Mouse (Mus musculus) common myeloid progenitor, adult 5-6 weeks (primary cell): ENCODE results near the gene Tnfrsf21. TPM values are rescaled to one million over a fixed set of nuclear protein-coding genes. Genes with fewer than 3 reads are reported as not detected.
A peak's percentile ranks its signal among the peaks of the same experiment; 100 is the strongest.

Experiments
- ATAC-seq: replicated peaks from 2 replicates; pipeline ENCODE4 v1.8.0; 2016; ENCODE audit warnings: low read depth, mild to moderate bottlenecking, moderate TSS enrichment, inconsistent platforms; ENCODE audit not compliant: poor library complexity, severe bottlenecking
- total RNA-seq: library from RNA; stranded (forward); fragments of 200-1000, 187-1606 nt; gene quantifications from 2 replicates; pipeline ENCODE4 v1.2.3, GENCODE M21; 2017

The Tnfrsf21 gene
- total RNA-seq, result 39.2 and 49.5 TPM in 2 replicates

DNA sequence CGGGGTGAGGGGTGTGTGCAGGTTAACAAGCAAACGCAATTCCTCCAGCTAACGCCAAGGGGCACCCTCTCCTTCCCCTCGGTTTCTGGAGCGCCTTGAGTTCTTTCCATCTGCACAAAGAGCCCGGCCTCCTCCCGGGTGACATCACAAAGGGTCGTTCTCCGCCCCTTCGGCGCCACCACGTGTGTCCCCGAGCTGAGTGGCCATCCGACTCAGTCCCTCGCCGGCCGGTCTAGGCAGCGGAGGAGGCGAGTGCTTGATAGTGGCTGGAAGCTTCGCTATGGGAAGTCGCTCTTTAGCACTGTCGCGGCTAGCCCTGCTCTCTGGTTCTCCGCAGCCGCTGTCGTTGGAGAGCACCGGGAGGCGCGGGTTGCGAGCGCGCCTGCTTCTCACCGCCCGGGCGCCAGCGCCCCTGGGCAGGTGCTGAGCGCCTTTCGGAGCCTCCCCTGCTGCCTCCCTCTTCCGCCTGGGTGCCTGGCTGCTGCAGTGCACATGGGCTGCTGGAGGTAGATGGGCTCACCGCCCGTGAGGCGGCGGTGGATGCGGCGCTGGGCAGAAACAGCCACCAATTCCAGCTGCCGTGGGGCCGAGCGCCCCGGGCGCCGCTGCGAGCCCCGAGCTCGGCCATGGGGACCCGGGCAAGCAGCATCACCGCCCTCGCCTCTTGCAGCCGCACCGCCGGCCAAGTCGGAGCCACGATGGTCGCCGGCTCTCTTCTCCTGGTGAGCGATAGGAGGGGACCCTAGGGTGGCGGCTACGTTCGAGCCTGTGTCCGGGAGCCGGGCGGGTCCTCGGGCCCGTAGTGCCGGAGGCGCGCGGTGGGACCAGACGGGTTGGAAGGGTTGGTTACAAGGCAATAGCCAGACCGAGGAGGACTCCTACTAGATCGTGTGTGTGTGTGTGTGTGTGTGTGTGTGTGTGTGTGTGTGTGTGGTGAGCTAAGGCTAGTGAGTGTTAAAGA, at the start of gene Tnfrsf21:
TSS of gene Tnfrsf21 (plus strand) at position 185 of the 961 bp plus-strand sequence.
- ATAC-seq, result peak; percentile 86

GRCm38 (mm10) chr17:42968174-42968573, 48.2 kb upstream of the Tnfrsf21 start:
- no peak for ATAC-seq

DNA sequence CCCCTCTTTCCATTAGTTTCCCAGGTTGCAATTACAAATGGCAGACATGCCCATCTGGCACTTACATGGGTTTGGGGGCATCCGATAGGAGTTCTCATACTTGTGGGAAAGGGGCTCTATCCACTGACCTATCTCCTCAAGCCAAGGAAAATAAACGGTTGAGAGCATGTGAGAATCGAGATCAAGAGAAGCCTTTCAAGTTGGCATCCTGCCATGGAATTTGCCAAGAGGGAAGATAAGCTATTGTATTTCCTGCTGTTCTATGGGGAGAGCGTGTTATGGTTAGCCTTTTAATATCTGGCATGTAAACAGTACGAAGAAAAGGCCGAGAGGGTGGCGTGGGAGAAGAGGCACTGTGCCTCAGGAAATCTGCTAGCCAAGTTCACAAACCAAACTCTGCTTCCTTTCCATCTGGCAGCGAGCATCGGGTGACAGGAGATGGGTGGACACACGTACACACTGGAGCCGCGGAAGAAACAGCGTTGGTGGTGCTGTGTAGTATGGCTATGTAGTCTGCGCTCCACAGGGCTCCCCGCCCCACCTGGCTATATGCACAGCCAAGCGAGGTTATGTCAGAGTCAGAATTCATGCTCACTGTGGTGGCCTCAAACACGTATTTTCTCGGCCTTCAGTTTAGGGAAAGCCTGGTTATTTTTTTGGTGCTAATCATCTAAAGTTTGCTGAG, 40.9 kb upstream of the Tnfrsf21 start:
- peak; percentile 71 for ATAC-seq

DNA sequence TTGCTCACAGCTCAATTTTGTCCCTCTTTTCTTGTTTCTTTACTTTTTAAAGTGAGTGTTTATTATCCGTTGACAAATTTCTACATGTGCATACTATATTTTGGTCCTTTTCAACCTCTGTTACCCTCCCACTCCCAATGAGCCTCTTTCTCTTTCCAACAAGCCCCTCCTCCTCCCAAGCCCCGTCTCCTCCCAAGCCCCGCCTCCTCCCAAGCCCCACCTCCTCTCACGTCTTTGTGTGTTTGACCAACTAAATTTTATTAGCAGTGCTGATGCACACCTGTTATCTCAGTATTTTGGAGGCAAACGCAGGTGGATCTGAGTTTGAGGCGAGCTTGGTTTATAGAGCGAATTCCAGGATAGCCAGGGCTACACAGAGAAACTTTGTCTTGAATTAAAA, 38.6 kb upstream of the Tnfrsf21 start:
- ATAC-seq, result no peak

GRCm38 (mm10) chr17:42978345-42978744, 38.0 kb upstream of the Tnfrsf21 start:
- peak; percentile 60; the same call in 1 of the 2 replicates for ATAC-seq

DNA sequence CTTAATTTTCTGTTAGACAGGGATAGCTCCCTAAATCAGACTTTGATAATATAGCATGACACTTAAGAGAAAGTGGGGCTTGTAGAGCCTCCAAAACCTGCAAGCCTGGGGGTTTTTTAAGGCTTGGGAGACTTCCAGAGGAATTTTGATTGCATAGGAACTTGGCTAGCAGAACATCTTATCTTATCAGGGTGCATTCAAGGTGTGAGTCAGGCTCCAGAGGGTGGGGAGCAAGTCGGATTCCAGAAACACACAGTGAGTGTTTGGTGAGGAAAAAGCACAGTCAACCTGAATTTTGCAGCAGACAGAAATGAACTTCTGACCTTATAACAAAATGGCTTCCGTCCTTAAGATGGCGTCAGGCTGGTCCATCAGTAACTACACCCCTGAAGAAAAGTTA, 34.5 kb upstream of the Tnfrsf21 start:
- no peak for ATAC-seq

DNA sequence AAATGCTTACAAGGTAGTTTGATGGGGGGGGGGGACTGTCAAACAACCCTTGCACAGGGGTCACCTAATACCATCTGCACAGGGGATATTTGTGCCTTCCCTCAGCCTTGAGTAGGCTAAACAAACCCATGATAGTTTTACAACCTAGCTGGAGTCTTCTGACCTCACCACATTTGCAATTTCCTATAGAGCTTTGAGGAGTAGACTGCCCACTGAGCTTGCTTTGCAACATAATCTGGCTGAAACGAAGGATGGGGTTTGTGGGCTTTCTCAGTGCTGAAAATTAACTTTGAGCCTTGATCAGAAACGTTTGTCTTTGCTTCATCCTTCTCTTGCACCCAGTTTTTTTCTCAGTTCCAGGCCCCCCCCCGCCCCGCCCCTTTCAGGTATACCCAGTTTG, 33.8 kb upstream of the Tnfrsf21 start:
- no peak for ATAC-seq

DNA sequence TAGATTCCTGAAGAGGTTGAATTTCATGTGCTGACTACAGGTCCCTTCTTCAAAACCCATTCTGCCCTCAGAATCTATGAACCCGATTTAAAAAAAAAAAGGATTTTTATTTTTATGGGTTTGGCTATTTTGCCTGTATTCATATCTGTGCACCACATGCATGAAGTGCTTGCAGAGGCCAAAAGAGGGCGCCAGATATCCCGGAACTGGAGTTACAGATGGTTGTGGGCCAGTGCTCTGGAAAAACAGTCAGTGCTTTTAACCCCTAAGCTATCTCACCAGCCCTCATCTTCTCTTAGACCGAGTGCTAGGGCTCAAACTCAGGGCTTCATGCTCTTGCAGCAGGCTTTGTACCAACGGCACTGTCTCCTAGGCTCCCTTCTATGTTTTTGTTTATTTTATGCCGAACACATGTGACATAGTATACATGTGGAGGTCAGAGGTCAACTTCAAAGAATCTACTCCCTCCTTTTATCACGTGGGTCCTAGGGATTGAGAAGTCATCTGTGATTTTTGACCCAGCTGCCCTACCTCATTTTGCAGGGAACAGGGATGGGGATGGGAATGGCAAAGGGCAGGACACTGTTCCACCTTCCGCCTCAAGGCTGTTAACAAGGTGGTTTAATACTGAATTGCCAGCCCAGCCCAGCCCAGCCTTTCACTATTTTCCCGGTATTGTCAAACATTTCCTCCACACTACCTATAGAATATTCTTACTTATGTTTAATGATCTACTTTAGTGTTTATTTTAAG, 30.3 kb upstream of the Tnfrsf21 start:
- peak; percentile 82 for ATAC-seq

DNA sequence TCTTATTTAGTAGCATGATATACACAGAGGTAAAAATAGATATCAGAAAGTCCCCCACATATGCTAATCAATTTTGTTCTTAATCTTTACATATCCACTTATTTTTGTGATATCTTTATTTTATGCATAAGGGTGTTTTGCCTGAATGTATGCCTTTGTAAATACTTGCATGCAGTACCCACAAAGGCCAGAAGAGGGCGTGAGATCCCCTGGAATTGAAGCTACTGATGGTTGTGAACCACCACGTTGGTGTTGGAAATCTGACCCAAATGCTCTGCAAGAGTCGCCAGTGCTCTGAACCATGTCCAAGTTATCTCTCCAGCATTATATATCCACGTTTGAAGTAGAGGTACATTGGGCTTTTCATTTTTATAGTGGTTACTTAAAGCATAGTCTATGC, 28.7 kb upstream of the Tnfrsf21 start:
- no peak for ATAC-seq

- peak; percentile 51 for ATAC-seq
These were observed 26.4 kb upstream of the Tnfrsf21 start for GRCm38 (mm10) chr17:42989981-42990380.

DNA sequence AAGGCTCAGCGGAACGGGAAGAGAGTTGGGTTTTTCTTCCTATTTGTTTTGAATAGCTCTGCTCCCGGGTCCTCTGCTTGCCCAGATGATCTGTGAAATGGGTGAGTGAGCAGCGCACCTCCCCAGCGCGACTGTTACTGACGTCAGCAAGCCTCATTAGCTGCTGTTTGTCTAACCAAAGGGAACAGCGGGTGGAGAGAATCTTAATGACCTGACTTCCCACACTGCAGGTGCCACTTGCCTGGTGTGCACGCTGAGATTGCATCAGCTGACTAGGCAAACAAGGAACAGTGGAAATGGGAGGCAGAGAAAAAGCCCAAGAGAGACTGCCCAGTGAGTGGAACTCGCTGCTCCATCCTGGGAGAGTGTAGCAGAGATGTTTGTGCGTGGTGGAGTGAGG, 25.2 kb upstream of the Tnfrsf21 start:
- ATAC-seq, result no peak

GRCm38 (mm10) chr17:42999446-42999977, 16.8 kb upstream of the Tnfrsf21 start:
- ATAC-seq, result peak; percentile 66

DNA sequence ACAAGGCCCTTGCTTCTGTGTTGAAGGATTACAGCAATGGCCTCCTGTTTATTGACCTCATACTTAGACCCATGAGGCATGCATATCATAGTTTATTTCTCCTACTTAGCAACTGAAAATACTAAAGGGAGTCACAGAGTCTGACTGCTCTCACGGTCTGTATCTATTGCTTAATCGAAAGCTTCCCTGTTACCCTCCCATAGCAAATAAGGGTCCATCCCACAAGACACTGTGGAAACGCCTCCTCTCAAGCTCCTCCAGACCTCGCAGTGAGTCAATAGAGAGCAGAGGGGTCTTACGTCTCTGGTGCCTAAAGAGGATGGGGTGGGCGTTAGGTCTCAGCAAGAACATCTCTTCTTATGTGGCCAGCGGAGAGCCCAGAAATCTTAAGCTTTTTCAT, 15.8 kb upstream of the Tnfrsf21 start:
- 0 out of 2 replicates have a peak, but pooled peaks have one; percentile 26 for ATAC-seq

DNA sequence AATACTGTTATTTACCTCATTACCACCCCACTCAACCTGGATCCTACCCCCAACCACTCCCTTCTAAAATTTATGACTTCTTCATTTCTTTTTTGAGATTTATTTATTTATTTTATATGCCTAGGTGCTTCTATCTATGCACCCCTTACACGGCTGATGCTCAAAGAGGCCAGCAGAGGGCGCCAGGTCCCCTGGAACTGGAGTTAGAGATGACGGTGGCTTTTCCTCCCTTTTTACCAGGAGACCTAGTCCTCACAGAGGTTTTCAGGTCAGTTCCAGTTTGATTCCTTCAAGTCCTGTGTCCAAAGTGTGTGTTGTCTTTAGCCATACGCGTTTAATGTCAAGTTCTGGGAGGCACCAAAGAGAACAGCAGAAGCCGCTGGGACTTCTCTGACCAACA, 3.6 kb upstream of the Tnfrsf21 start:
- ATAC-seq, result peak; percentile 19

DNA sequence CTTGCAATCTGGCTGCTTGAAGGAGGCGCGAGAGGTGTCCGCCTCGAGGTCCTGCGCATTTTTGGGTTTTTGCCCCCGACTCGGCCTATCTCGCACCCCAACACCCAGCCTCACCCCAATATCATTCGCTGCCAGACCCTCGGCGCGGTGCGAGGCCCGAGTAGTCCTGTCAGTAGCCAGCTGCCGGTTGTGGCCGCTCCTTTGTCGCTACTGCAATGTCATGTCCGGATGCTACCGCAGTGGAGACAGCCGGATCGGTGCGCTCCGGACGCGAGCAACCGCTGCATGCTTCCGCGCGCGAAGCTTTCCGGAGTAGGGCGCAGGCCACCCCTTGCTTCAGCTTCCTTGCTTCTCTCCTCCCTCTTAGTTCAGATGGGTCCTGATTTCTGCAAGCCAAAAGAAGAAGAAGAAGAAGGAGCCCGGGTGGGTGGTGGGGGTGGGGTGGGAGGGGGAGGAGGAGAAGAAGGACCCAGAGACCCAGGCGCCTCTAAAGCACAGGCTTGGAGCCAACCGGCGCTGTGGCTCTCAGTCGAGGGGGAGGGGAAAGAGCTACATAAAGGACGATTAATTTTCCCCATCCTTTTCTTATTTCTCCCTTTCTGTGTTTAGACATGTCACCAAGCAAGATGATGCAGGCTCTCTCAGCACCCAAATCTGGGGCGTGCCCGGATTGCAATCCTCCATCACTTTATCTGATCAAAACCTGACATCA, 1.1 kb downstream of the Tnfrsf21 start:
- ATAC-seq, result peak; percentile 84

DNA sequence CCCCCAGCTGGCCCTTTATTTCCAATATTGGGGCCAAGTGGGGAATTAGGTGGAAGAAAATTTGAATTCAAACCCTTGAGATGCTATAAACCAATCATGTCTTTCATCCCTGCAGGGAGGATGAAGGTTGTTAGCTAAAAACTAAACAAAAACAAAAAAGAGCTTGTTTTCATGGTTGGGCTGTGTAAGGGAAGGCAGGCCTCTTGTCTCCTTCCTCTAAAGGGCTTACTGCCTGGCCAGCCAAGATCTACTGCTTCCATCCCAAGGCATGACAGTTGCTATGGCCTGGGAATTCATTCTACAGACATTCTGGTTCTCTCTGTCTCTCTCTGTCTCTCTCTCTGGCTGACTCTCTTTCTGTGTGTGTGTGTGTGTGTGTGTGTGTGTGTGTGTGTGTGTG, 1.7 kb downstream of the Tnfrsf21 start:
- no peak for ATAC-seq

- ATAC-seq, result no peak
These were observed 3.3 kb downstream of the Tnfrsf21 start for GRCm38 (mm10) chr17:43019660-43020059.

- no peak for ATAC-seq
These were observed 4.7 kb downstream of the Tnfrsf21 start for GRCm38 (mm10) chr17:43021017-43021416.

DNA sequence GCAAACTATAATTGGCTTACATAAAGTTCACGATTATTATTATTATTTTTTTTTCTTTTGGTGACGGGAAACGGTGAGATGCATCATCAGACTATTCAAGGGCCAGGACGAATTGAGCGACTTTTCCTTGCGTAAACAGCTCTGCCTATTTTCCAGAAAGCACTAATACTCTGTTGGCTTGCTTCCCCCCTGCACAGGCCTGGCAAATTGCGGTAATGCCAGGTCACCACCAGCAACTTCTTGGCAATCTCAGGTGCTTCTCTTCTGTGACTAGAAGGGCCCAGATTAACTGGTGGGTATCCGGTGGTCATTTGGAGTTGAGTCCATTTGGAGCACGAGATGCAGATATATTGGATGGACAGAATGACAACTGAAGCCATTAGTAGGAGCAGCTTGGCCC, 5.7 kb downstream of the Tnfrsf21 start:
- ATAC-seq, result no peak
